In genomic region chr13:89850746-89851145, GRCm38 (mm10) we compare ENCODE assay signal across 24 mouse cellular contexts.
"Had no signal": no experiment of that assay in that cellular context is flagged by ENCODE, and none has a peak within 500 bp of the region (broad histone marks: within the 10 kb centered on the region; RNA-seq: fewer than 3 reads in every experiment).

No protein-coding gene starts in this region.

- H3K4me1 ChIP-seq: heart, embryonic 10.5 days; heart, embryonic 12.5 days; hindbrain, embryonic 10.5 days; hindbrain, embryonic 12.5 days; intestine, embryonic 15.5 days; limb, embryonic 10.5 days; limb, embryonic 12.5 days had no signal

- H3K27me3 ChIP-seq: heart, embryonic 12.5 days; hindbrain, embryonic 12.5 days; intestine, embryonic 15.5 days; limb, embryonic 12.5 days had no signal

- H3K9me3 ChIP-seq: heart, embryonic 10.5 days; heart, embryonic 12.5 days; hindbrain, embryonic 10.5 days; hindbrain, embryonic 12.5 days; intestine, embryonic 15.5 days; limb, embryonic 10.5 days; limb, embryonic 12.5 days had no signal

- DNase-seq: gastrocnemius, postnatal 10 days; gastrocnemius, postnatal 25 days; heart, adult 18-20 months; heart, postnatal 10 days; heart, postnatal 4 days; kidney, adult 18-20 months; kidney, adult 8-10 months; kidney, postnatal 10 days; kidney, postnatal 25 days; kidney, postnatal 4 days; liver had no signal

- ATAC-seq: hindbrain, embryonic 16.5 days; inflammation-experienced regulatory T-cells, adult 6 months; intestine, embryonic 15.5 days; intestine, postnatal 0 days had no signal

- H3K27ac ChIP-seq: heart, embryonic 10.5 days; hindbrain, embryonic 10.5 days; hindbrain, embryonic 12.5 days; hindbrain, embryonic 14.5 days; intestine, embryonic 15.5 days; layer of hippocampus, adult 2 months; left cerebral cortex, adult 2 months; limb, embryonic 10.5 days; limb, embryonic 12.5 days had no signal

- H3K4me3 ChIP-seq: heart, embryonic 10.5 days; heart, embryonic 12.5 days; hindbrain, embryonic 10.5 days; hindbrain, embryonic 12.5 days; intestine, embryonic 15.5 days; layer of hippocampus, adult 2 months; left cerebral cortex, adult 2 months; limb, embryonic 10.5 days; limb, embryonic 12.5 days had no signal

- H3K36me3 ChIP-seq: heart, embryonic 10.5 days; heart, embryonic 12.5 days; hindbrain, embryonic 10.5 days; hindbrain, embryonic 12.5 days; intestine, embryonic 15.5 days; limb, embryonic 12.5 days had no signal

- H3K4me2 ChIP-seq: heart, embryonic 12.5 days; hindbrain, embryonic 12.5 days; hindbrain, embryonic 14.5 days; intestine, embryonic 15.5 days; limb, embryonic 12.5 days had no signal

- H3K9ac ChIP-seq: heart, embryonic 12.5 days; hindbrain, embryonic 12.5 days; hindbrain, embryonic 14.5 days; intestine, embryonic 15.5 days; limb, embryonic 12.5 days had no signal
